In the genomic region with DNA sequence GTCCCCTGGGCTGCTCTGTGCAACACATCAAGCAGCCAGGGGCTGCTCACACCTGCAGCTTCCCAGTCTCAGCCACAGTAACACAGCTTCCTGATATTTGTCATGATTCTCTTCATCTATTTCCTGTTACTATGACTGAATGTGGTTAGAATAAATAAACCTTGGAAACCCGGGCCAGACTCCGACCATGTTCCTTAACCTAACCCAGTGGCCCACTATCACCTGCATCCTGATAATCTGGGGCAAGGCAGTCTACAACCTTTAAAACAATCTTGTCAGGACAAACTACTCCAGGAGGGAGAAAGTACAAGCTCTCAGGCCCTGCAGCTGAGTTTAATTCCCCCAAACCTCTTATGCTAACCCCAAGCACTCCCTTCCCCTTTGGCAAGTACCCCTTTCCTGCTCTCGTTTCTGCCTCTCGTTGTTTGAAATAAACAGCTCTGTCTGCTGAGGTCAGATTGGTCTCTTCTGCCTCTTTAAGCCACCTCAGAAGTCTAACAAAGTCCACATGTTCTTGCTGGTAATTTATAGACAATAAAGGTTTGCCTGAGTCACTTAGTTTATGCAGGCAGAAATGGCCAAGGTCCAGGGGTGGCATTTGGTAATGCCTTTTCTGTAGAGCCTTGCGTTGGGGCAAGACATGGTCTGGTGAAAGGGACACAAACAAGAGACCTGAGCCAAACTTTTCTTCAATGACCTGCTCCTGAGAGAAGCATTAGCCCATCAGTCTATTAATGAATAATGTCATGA, we compare ENCODE assay signal across 41 mouse cellular contexts. TPM values are rescaled to one million over a fixed set of nuclear protein-coding genes. Genes with fewer than 3 reads are reported as not detected.
DNase-seq lines count a peak whose midpoint lies in the region; ATAC-seq and TF ChIP-seq lines count a peak whose summit lies in the region.
"Had no signal": no experiment of that assay in that cellular context is flagged by ENCODE, and none has a peak within 500 bp of the region (broad histone marks: within the 10 kb centered on the region; RNA-seq: fewer than 3 reads in every experiment).

No protein-coding gene starts in this region.

- 18% methylated on average over 5 of the region's 5 CpGs for WGBS in thymus, adult 2 months
- WGBS in intestine, embryonic 16.5 days: 34% methylated on average over 5 of the region's 5 CpGs
- WGBS in small intestine, adult 2 months: 8% methylated on average over 5 of the region's 5 CpGs
- 59% methylated on average over 5 of the region's 5 CpGs for WGBS in heart, adult 2 months

- peaks cover 38% of the 10 kb centered on the region for H3K4me1 ChIP-seq in thymus, adult 2 months (replicated peaks; ENCODE audit: control insufficient read depth, insufficient read depth, low read length)
- no peaks in the 10 kb centered on the region for H3K4me1 ChIP-seq in intestine, embryonic 16.5 days (ENCODE audit: control insufficient read depth, insufficient read depth, low read length)
- peaks cover 19% of the 10 kb centered on the region; the same call in 1 of the 2 replicates for H3K4me1 ChIP-seq in small intestine, adult 2 months (ENCODE audit: control insufficient read depth, insufficient read depth, insufficient read length, low read length)
- peaks cover 3% of the 10 kb centered on the region for H3K4me1 ChIP-seq in heart, adult 2 months (ENCODE audit: control insufficient read depth, insufficient read depth, low read length)

- H3K79me2 ChIP-seq in heart, adult 2 months (replicated peaks; ENCODE audit: control insufficient read depth, insufficient read depth, low read length): no peaks in the 10 kb centered on the region

- intact Hi-C loops in heart, adult 2 months (cut with DNase I): no loop called here

- peak overlapping the region; percentile 90 for H3K27ac ChIP-seq in thymus, adult 2 months (ENCODE audit: control insufficient read depth, insufficient read depth, low read length)
- peak overlapping the region; percentile 68 for H3K27ac ChIP-seq in intestine, embryonic 16.5 days (ENCODE audit: low read length)
- H3K27ac ChIP-seq in small intestine, adult 2 months (ENCODE audit: insufficient read depth, low read depth, low read length): peak overlapping the region; percentile 72
- no peak overlapping the region for H3K27ac ChIP-seq in heart, adult 2 months
- H3K27ac ChIP-seq: embryonic facial prominence, embryonic 13.5 days; heart, embryonic 15.5 days; hindbrain, embryonic 13.5 days; limb, embryonic 10.5 days; limb, embryonic 15.5 days; liver, embryonic 14.5 days; midbrain, embryonic 12.5 days; neural tube, embryonic 13.5 days had no signal

- TF ChIP-seq POLR2A in thymus, adult 2 months (IDR thresholded peaks at IDR 0.05; ENCODE audit: control insufficient read depth, extremely low read depth, insufficient read depth, low read length, poor library complexity): no peak
- TF ChIP-seq POLR2A in small intestine, adult 2 months (IDR thresholded peaks at IDR 0.05; ENCODE audit: low read depth, low read length): no peak
- TF ChIP-seq POLR2A in heart, adult 2 months (IDR thresholded peaks at IDR 0.05; ENCODE audit: insufficient read depth, low read depth, low read length): no peak

- peak; percentile 11 for ATAC-seq in common myeloid progenitor, adult 5-6 weeks (replicated peaks; ENCODE audit: low read depth, poor library complexity, severe bottlenecking)
- peak; percentile 78 for ATAC-seq in intestine, embryonic 16.5 days
- no peak for ATAC-seq in erythroblast, adult 5-6 weeks (replicated peaks; ENCODE audit: low FRiP score, poor library complexity, severe bottlenecking)
- ATAC-seq: activated CD4-positive, CD25-positive, alpha-beta regulatory T cell, adult 4 months; forebrain, postnatal 0 days had no signal

- no peaks in the 10 kb centered on the region for H3K9me3 ChIP-seq in intestine, embryonic 16.5 days (ENCODE audit: control insufficient read depth, low read length)
- H3K9me3 ChIP-seq: embryonic facial prominence, embryonic 13.5 days; heart, embryonic 15.5 days; hindbrain, embryonic 13.5 days; limb, embryonic 10.5 days; limb, embryonic 15.5 days; megakaryocyte, embryonic 14.5 days; midbrain, embryonic 12.5 days; neural tube, embryonic 13.5 days had no signal

- no peaks in the 10 kb centered on the region for H3K27me3 ChIP-seq in thymus, adult 2 months (ENCODE audit: control insufficient read depth, insufficient read depth, low read length)
- H3K27me3 ChIP-seq in intestine, embryonic 16.5 days (replicated peaks; ENCODE audit: control insufficient read depth, insufficient read depth, low read length): no peaks in the 10 kb centered on the region
- no peaks in the 10 kb centered on the region for H3K27me3 ChIP-seq in small intestine, adult 2 months (ENCODE audit: control insufficient read depth, insufficient read depth, low read length)
- no peaks in the 10 kb centered on the region for H3K27me3 ChIP-seq in heart, adult 2 months (ENCODE audit: control insufficient read depth, insufficient read depth, low read length)
- H3K27me3 ChIP-seq: heart, embryonic 15.5 days; hindbrain, embryonic 13.5 days; limb, embryonic 15.5 days; megakaryocyte, embryonic 14.5 days had no signal

- no peaks in the 10 kb centered on the region for H3K36me3 ChIP-seq in thymus, adult 2 months (ENCODE audit: control insufficient read depth, insufficient read depth, low read length)
- no peaks in the 10 kb centered on the region for H3K36me3 ChIP-seq in intestine, embryonic 16.5 days (ENCODE audit: control insufficient read depth, insufficient read depth, low read length)
- H3K36me3 ChIP-seq in small intestine, adult 2 months (ENCODE audit: control insufficient read depth, insufficient read depth, low read length): no peaks in the 10 kb centered on the region
- no peaks in the 10 kb centered on the region for H3K36me3 ChIP-seq in heart, adult 2 months (ENCODE audit: control insufficient read depth, insufficient read depth, low read length)
- H3K36me3 ChIP-seq: embryonic facial prominence, embryonic 13.5 days; heart, embryonic 15.5 days; hindbrain, embryonic 13.5 days; limb, embryonic 10.5 days; limb, embryonic 15.5 days; midbrain, embryonic 12.5 days; neural tube, embryonic 13.5 days had no signal

- no peak for DNase-seq in thymus, adult 2 months
- no peak for DNase-seq in thymus, postnatal 25 days
- no peak for DNase-seq in embryo, embryonic 10.5 days (ENCODE audit: low spot score)
- DNase-seq in heart, adult 2 months: no peak
- DNase-seq: adrenal gland, adult 2 months; adrenal gland, postnatal 36 days; B cell, adult 2 months; cerebellum, adult 9-10 months; cerebellum, postnatal 36 days; forebrain, postnatal 0 days; kidney, adult 2 months; kidney, postnatal 36 days; layer of hippocampus, postnatal 36 days; lung, embryonic 14.5 days; lung, postnatal 14 days; right cerebral cortex, postnatal 14 days; thymus, postnatal 14 days had no signal

- no peak overlapping the region for H3K9ac ChIP-seq in intestine, embryonic 16.5 days (ENCODE audit: low read depth, low read length)
- no peak overlapping the region for H3K9ac ChIP-seq in heart, adult 2 months (ENCODE audit: low read depth, low read length)
- H3K9ac ChIP-seq: embryonic facial prominence, embryonic 13.5 days; forebrain, postnatal 0 days; heart, embryonic 15.5 days; hindbrain, embryonic 13.5 days; limb, embryonic 15.5 days; liver, embryonic 14.5 days; lung, embryonic 14.5 days; midbrain, embryonic 12.5 days; neural tube, embryonic 13.5 days had no signal

- TF ChIP-seq EP300 in heart, adult 2 months (IDR thresholded peaks at IDR 0.05; ENCODE audit: insufficient read depth, low read depth, low read length): no peak

- no peak overlapping the region for H3K4me2 ChIP-seq in intestine, embryonic 16.5 days (ENCODE audit: low read depth, low read length)
- H3K4me2 ChIP-seq: embryonic facial prominence, embryonic 13.5 days; heart, embryonic 15.5 days; hindbrain, embryonic 13.5 days; limb, embryonic 15.5 days; lung, embryonic 14.5 days; midbrain, embryonic 12.5 days; neural tube, embryonic 13.5 days had no signal

- H3K4me3 ChIP-seq in thymus, adult 2 months (ENCODE audit: control insufficient read depth, insufficient read depth, low read length): no peak overlapping the region
- no peak overlapping the region for H3K4me3 ChIP-seq in intestine, embryonic 16.5 days (ENCODE audit: low read length)
- no peak overlapping the region for H3K4me3 ChIP-seq in small intestine, adult 2 months (ENCODE audit: low read depth, low read length)
- no peak overlapping the region for H3K4me3 ChIP-seq in heart, adult 2 months
- H3K4me3 ChIP-seq: embryonic facial prominence, embryonic 13.5 days; erythroblast, embryonic 14.5 days; heart, embryonic 15.5 days; hindbrain, embryonic 13.5 days; limb, embryonic 10.5 days; limb, embryonic 15.5 days; megakaryocyte, embryonic 14.5 days; midbrain, embryonic 12.5 days; myocyte; neural tube, embryonic 13.5 days had no signal

- TF ChIP-seq CTCF in thymus, adult 2 months (IDR thresholded peaks at IDR 0.05; ENCODE audit: borderline replicate concordance, control insufficient read depth, extremely low read depth, insufficient read depth, low read length, poor library complexity): no peak
- no peak for TF ChIP-seq CTCF in small intestine, adult 2 months (IDR thresholded peaks at IDR 0.05; ENCODE audit: extremely low read depth, insufficient read length, insufficient replicate concordance, low read depth, low read length)
- TF ChIP-seq CTCF in heart, adult 2 months (IDR thresholded peaks at IDR 0.05): no peak

RNA-seq across cellular contexts. Expression of a gene that starts 16.1 kb away (rescaled TPM):
- polyA plus RNA-seq in thymus, adult 2 months (2012; rRNA removed): 0.10 and 0.35 TPM in 2 replicates
- total RNA-seq in common myeloid progenitor, adult 5-6 weeks (2017): not detected in 2 replicates
- not detected in 2 replicates for polyA plus RNA-seq in intestine, embryonic 16.5 days (2015; fragmentation: Nextera tagmentation; extraction: Ambion mirVana)
- polyA plus RNA-seq in small intestine, adult 2 months (2012; rRNA removed): not detected in 2 replicates
- not detected for total RNA-seq in heart, adult 2 months (2021)
- polyA plus RNA-seq in heart, adult 2 months (2012; rRNA removed): 0.21 and 0.38 TPM in 2 replicates
- not detected in 2 replicates for total RNA-seq in erythroblast, adult 5-6 weeks (2015; ENCODE audit: low replicate concordance)
- not detected in 2 replicates for total RNA-seq in erythroblast, adult 5-6 weeks (2017; ENCODE audit: low replicate concordance)
- total RNA-seq: adrenal gland, adult 2 months; adrenal gland, postnatal 36 days; ES-E14; forebrain, postnatal 0 days; gastrocnemius, adult 8-10 months; gastrocnemius, postnatal 4 days; heart, postnatal 25 days; layer of hippocampus, adult 8-10 months; layer of hippocampus, postnatal 36 days; midbrain, postnatal 0 days had no signal
- polyA plus RNA-seq: adrenal gland, adult 2 months; embryonic facial prominence, embryonic 13.5 days; erythroblast, embryonic 14.5 days; forebrain, embryonic 11.5 days; forebrain, postnatal 0 days; heart, embryonic 15.5 days; hindbrain, embryonic 13.5 days; kidney, embryonic 16.5 days; limb, embryonic 10.5 days; limb, embryonic 15.5 days; liver, embryonic 14.5 days; lung, embryonic 14.5 days; midbrain, embryonic 12.5 days; midbrain, postnatal 0 days; myocyte; neural tube, embryonic 13.5 days had no signal

RNA-seq across cellular contexts. Expression of a gene that starts 22.5 kb away (rescaled TPM):
- 705 and 801 TPM in 2 replicates for polyA plus RNA-seq in thymus, adult 2 months (2012; rRNA removed)
- 299 and 432 TPM in 2 replicates for total RNA-seq in common myeloid progenitor, adult 5-6 weeks (2017)
- 33.4 and 33.8 TPM in 2 replicates for polyA plus RNA-seq in intestine, embryonic 16.5 days (2015; fragmentation: Nextera tagmentation; extraction: Ambion mirVana)
- polyA plus RNA-seq in small intestine, adult 2 months (2012; rRNA removed): 242 and 351 TPM in 2 replicates
- 1 to 10 TPM; 4.2 TPM for total RNA-seq in heart, adult 2 months (2021)
- polyA plus RNA-seq in heart, adult 2 months (2012; rRNA removed): 6.5 and 16.3 TPM in 2 replicates
- 7.3 and 13.4 TPM in 2 replicates for total RNA-seq in erythroblast, adult 5-6 weeks (2015; ENCODE audit: low replicate concordance)
- 23.1 and 47.7 TPM in 2 replicates for total RNA-seq in erythroblast, adult 5-6 weeks (2017; ENCODE audit: low replicate concordance)

RNA-seq across cellular contexts. Expression of a gene that starts 42.4 kb away (rescaled TPM):
- 74.7 and 76.7 TPM in 2 replicates for polyA plus RNA-seq in thymus, adult 2 months (2012; rRNA removed)
- 33.8 and 37.4 TPM in 2 replicates for total RNA-seq in common myeloid progenitor, adult 5-6 weeks (2017)
- 112 and 122 TPM in 2 replicates for polyA plus RNA-seq in intestine, embryonic 16.5 days (2015; fragmentation: Nextera tagmentation; extraction: Ambion mirVana)
- 19.3 and 45.4 TPM in 2 replicates for polyA plus RNA-seq in small intestine, adult 2 months (2012; rRNA removed)
- 10 to 100 TPM; 26.5 to 28.6 TPM for total RNA-seq in heart, adult 2 months (2021)
- 21.1 and 24.2 TPM in 2 replicates for polyA plus RNA-seq in heart, adult 2 months (2012; rRNA removed)
- total RNA-seq in erythroblast, adult 5-6 weeks (2015; ENCODE audit: low replicate concordance): 20.5 and 20.6 TPM in 2 replicates
- total RNA-seq in erythroblast, adult 5-6 weeks (2017; ENCODE audit: low replicate concordance): 5.8 and 6.1 TPM in 2 replicates

RNA-seq across cellular contexts. Expression of a gene that starts 42.6 kb away (rescaled TPM):
- 29.6 and 35.1 TPM in 2 replicates for polyA plus RNA-seq in thymus, adult 2 months (2012; rRNA removed)
- 55.7 and 63.4 TPM in 2 replicates for total RNA-seq in common myeloid progenitor, adult 5-6 weeks (2017)
- polyA plus RNA-seq in intestine, embryonic 16.5 days (2015; fragmentation: Nextera tagmentation; extraction: Ambion mirVana): 63.3 and 66.4 TPM in 2 replicates
- polyA plus RNA-seq in small intestine, adult 2 months (2012; rRNA removed): 12.5 and 12.6 TPM in 2 replicates
- total RNA-seq in heart, adult 2 months (2021): 10 to 100 TPM; 15.1 to 15.2 TPM
- polyA plus RNA-seq in heart, adult 2 months (2012; rRNA removed): 15.5 and 17.8 TPM in 2 replicates
- total RNA-seq in erythroblast, adult 5-6 weeks (2015; ENCODE audit: low replicate concordance): 21.1 and 25.5 TPM in 2 replicates
- 9.9 and 12.1 TPM in 2 replicates for total RNA-seq in erythroblast, adult 5-6 weeks (2017; ENCODE audit: low replicate concordance)

RNA-seq across cellular contexts. Expression of a gene that starts 53.4 kb away (rescaled TPM):
- 0.20 TPM in 1 of 2 replicates, not detected in the other for polyA plus RNA-seq in thymus, adult 2 months (2012; rRNA removed)
- not detected in 2 replicates for total RNA-seq in common myeloid progenitor, adult 5-6 weeks (2017)
- not detected in 2 replicates for polyA plus RNA-seq in intestine, embryonic 16.5 days (2015; fragmentation: Nextera tagmentation; extraction: Ambion mirVana)
- not detected in 2 replicates for polyA plus RNA-seq in small intestine, adult 2 months (2012; rRNA removed)
- total RNA-seq in heart, adult 2 months (2021): not detected
- not detected in 2 replicates for polyA plus RNA-seq in heart, adult 2 months (2012; rRNA removed)
- not detected in 2 replicates for total RNA-seq in erythroblast, adult 5-6 weeks (2015; ENCODE audit: low replicate concordance)
- not detected in 2 replicates for total RNA-seq in erythroblast, adult 5-6 weeks (2017; ENCODE audit: low replicate concordance)
- total RNA-seq: adrenal gland, adult 2 months; adrenal gland, postnatal 36 days; forebrain, postnatal 0 days; gastrocnemius, adult 8-10 months; gastrocnemius, postnatal 4 days; heart, postnatal 25 days; layer of hippocampus, adult 8-10 months; layer of hippocampus, postnatal 36 days; midbrain, postnatal 0 days had no signal
- polyA plus RNA-seq: activated CD4-positive, CD25-positive, alpha-beta regulatory T cell, adult 4 months; adrenal gland, adult 2 months; erythroblast, embryonic 14.5 days; forebrain, embryonic 11.5 days; heart, embryonic 15.5 days; hindbrain, embryonic 13.5 days; kidney, adult 2 months; limb, embryonic 10.5 days; liver, embryonic 14.5 days; lung, embryonic 14.5 days; midbrain, embryonic 12.5 days; myocyte; neural tube, embryonic 13.5 days had no signal
